ENCODE assay signal across 8 mouse cellular contexts in the genomic region with DNA sequence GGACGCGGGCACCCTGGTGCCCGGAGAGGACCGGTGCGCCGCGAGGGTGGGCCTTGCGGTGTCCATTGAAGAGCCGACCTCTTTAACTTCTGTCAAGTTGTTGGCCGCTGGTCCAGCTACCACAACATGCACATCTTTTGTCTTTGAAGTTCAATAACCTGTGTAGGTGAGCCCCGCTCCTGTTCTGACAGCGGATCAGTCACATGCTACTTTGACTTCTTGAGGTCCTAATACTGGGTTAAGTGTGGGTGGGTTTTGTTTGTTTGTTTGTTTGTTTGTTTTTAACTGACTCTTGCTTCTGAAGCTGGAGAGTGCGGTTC. TPM values are rescaled to one million over a fixed set of nuclear protein-coding genes. Genes with fewer than 3 reads are reported as not detected.
DNase-seq lines count a peak whose midpoint lies in the region; ATAC-seq and TF ChIP-seq lines count a peak whose summit lies in the region.

No protein-coding gene starts in this region.

- peak overlapping the region; percentile 86 for H3K27ac ChIP-seq in lung, embryonic 14.5 days (ENCODE audit: low read depth)
- H3K27ac ChIP-seq in cortical plate, adult 2 months (ENCODE audit: insufficient read depth, low read length): peak overlapping the region; percentile 51; the same call in 1 of the 2 replicates
- peak overlapping the region; percentile 88 for H3K27ac ChIP-seq in intestine, embryonic 15.5 days
- peak overlapping the region; percentile 87 for H3K27ac ChIP-seq in neural tube, embryonic 14.5 days (ENCODE audit: low read depth, low read length)

- H3K4me1 ChIP-seq in lung, embryonic 14.5 days (ENCODE audit: insufficient read depth): 0 out of 2 replicates have a peak, but pooled peaks cover 3% of the 10 kb centered on the region
- H3K4me1 ChIP-seq in cortical plate, adult 2 months (ENCODE audit: control insufficient read depth, insufficient read depth, low read length): peaks cover 2% of the 10 kb centered on the region
- H3K4me1 ChIP-seq in intestine, embryonic 15.5 days (replicated peaks): no peaks in the 10 kb centered on the region; the same call in none of the 2 replicates
- peaks cover 15% of the 10 kb centered on the region for H3K4me1 ChIP-seq in neural tube, embryonic 14.5 days (ENCODE audit: control insufficient read depth, insufficient read depth, low read length)

- H3K9me3 ChIP-seq in lung, embryonic 14.5 days (ENCODE audit: low read depth, low read length): no peaks in the 10 kb centered on the region
- no peaks in the 10 kb centered on the region for H3K9me3 ChIP-seq in intestine, embryonic 15.5 days
- H3K9me3 ChIP-seq in neural tube, embryonic 14.5 days (ENCODE audit: control insufficient read depth, low read length): no peaks in the 10 kb centered on the region

- DNase-seq in lung, embryonic 14.5 days: peak; percentile 58
- no peak for DNase-seq in lung, postnatal 36 days
- no peak for DNase-seq in testis, postnatal 14 days (ENCODE audit: low spot score)
- no peak for DNase-seq in embryo, embryonic 10.5 days (ENCODE audit: low spot score)
- no peak for DNase-seq in lung, postnatal 4 days

- peak overlapping the region; percentile 86 for H3K9ac ChIP-seq in lung, embryonic 14.5 days
- peak overlapping the region; percentile 71 for H3K9ac ChIP-seq in intestine, embryonic 15.5 days
- peak overlapping the region; percentile 84 for H3K9ac ChIP-seq in neural tube, embryonic 14.5 days (replicated peaks; ENCODE audit: low read depth, low read length)

- TF ChIP-seq POLR2A in cortical plate, adult 2 months (IDR thresholded peaks at IDR 0.05; ENCODE audit: extremely low read depth, insufficient read depth, low read length): no peak

- WGBS in lung, embryonic 14.5 days: under 1% methylated on average over 13 of the region's 13 CpGs
- WGBS in intestine, embryonic 15.5 days: 0% methylated on average over 13 of the region's 13 CpGs
- WGBS in neural tube, embryonic 14.5 days: under 1% methylated on average over 13 of the region's 13 CpGs

- no peaks in the 10 kb centered on the region for H3K27me3 ChIP-seq in lung, embryonic 14.5 days (ENCODE audit: insufficient read depth, low read length)
- H3K27me3 ChIP-seq in intestine, embryonic 15.5 days (replicated peaks): no peaks in the 10 kb centered on the region
- no peaks in the 10 kb centered on the region for H3K27me3 ChIP-seq in neural tube, embryonic 14.5 days (ENCODE audit: control insufficient read depth, insufficient read depth, low read length)

- H3K4me2 ChIP-seq in lung, embryonic 14.5 days: peak overlapping the region; percentile 75
- peak overlapping the region; percentile 85 for H3K4me2 ChIP-seq in intestine, embryonic 15.5 days (replicated peaks)
- peak overlapping the region; percentile 60 for H3K4me2 ChIP-seq in neural tube, embryonic 14.5 days (ENCODE audit: low read depth, low read length)

- H3K36me3 ChIP-seq in lung, embryonic 14.5 days (ENCODE audit: insufficient read depth): peaks cover 5% of the 10 kb centered on the region; the same call in 1 of the 2 replicates
- peaks cover under 1% of the 10 kb centered on the region; the same call in 1 of the 2 replicates for H3K36me3 ChIP-seq in intestine, embryonic 15.5 days
- H3K36me3 ChIP-seq in neural tube, embryonic 14.5 days (ENCODE audit: control insufficient read depth, insufficient read depth, low read length): no peaks in the 10 kb centered on the region

- peak overlapping the region; percentile 96 for H3K4me3 ChIP-seq in lung, embryonic 14.5 days (ENCODE audit: low read depth, low read length)
- H3K4me3 ChIP-seq in cortical plate, adult 2 months (ENCODE audit: insufficient read depth, low read length): peak overlapping the region; percentile 95
- H3K4me3 ChIP-seq in intestine, embryonic 15.5 days (replicated peaks): peak overlapping the region; percentile 97
- H3K4me3 ChIP-seq in neural tube, embryonic 14.5 days (ENCODE audit: low read depth, low read length): peak overlapping the region; percentile 94

- TF ChIP-seq CTCF in lung, embryonic 14.5 days (IDR thresholded peaks at IDR 0.05; ENCODE audit: low read depth): no peak
- no peak for TF ChIP-seq CTCF in cortical plate, adult 2 months (IDR thresholded peaks at IDR 0.05; ENCODE audit: extremely low read depth, insufficient read depth, low read length)

- ATAC-seq in lung, embryonic 14.5 days (ENCODE audit: insufficient read depth): no peak
- no peak for ATAC-seq in intestine, embryonic 15.5 days
- no peak for ATAC-seq in neural tube, embryonic 14.5 days (ENCODE audit: low read depth)

RNA-seq across cellular contexts. Expression of gene Thap4, which starts 0.6 kb away (rescaled TPM):
- 48.4 and 52.7 TPM in 2 replicates for polyA plus RNA-seq in lung, embryonic 14.5 days (2014; fragmentation: Nextera tagmentation; extraction: Ambion mirVana)
- 34.2 and 37.1 TPM in 2 replicates for polyA plus RNA-seq in cortical plate, adult 2 months (2012; rRNA removed)
- polyA plus RNA-seq in intestine, embryonic 15.5 days (2015; fragmentation: Nextera tagmentation; extraction: Ambion mirVana): 70.0 and 70.9 TPM in 2 replicates
- polyA plus RNA-seq in neural tube, embryonic 14.5 days (2014; fragmentation: Nextera tagmentation; extraction: Ambion mirVana): 41.9 and 43.0 TPM in 2 replicates

RNA-seq across cellular contexts. Expression of gene Atg4b, which starts 4.0 kb away (rescaled TPM):
- polyA plus RNA-seq in lung, embryonic 14.5 days (2014; fragmentation: Nextera tagmentation; extraction: Ambion mirVana): 92.2 and 94.0 TPM in 2 replicates
- polyA plus RNA-seq in cortical plate, adult 2 months (2012; rRNA removed): 50.6 and 50.7 TPM in 2 replicates
- polyA plus RNA-seq in intestine, embryonic 15.5 days (2015; fragmentation: Nextera tagmentation; extraction: Ambion mirVana): 69.4 and 79.8 TPM in 2 replicates
- polyA plus RNA-seq in neural tube, embryonic 14.5 days (2014; fragmentation: Nextera tagmentation; extraction: Ambion mirVana): 85.9 and 90.4 TPM in 2 replicates

RNA-seq across cellular contexts. Expression of gene Dtymk, which starts 46.5 kb away (rescaled TPM):
- polyA plus RNA-seq in lung, embryonic 14.5 days (2014; fragmentation: Nextera tagmentation; extraction: Ambion mirVana): 286 and 295 TPM in 2 replicates
- polyA plus RNA-seq in cortical plate, adult 2 months (2012; rRNA removed): 82.7 and 85.3 TPM in 2 replicates
- polyA plus RNA-seq in intestine, embryonic 15.5 days (2015; fragmentation: Nextera tagmentation; extraction: Ambion mirVana): 218 and 226 TPM in 2 replicates
- polyA plus RNA-seq in neural tube, embryonic 14.5 days (2014; fragmentation: Nextera tagmentation; extraction: Ambion mirVana): 152 and 153 TPM in 2 replicates

RNA-seq across cellular contexts. Expression of gene Ing5, which starts 48.5 kb away (rescaled TPM):
- polyA plus RNA-seq in lung, embryonic 14.5 days (2014; fragmentation: Nextera tagmentation; extraction: Ambion mirVana): 22.7 and 24.8 TPM in 2 replicates
- 8.6 and 8.9 TPM in 2 replicates for polyA plus RNA-seq in cortical plate, adult 2 months (2012; rRNA removed)
- 16.8 and 17.6 TPM in 2 replicates for polyA plus RNA-seq in intestine, embryonic 15.5 days (2015; fragmentation: Nextera tagmentation; extraction: Ambion mirVana)
- polyA plus RNA-seq in neural tube, embryonic 14.5 days (2014; fragmentation: Nextera tagmentation; extraction: Ambion mirVana): 9.4 and 10.2 TPM in 2 replicates
